Mouse (Mus musculus) thymus, adult 2 months (tissue): ENCODE results near the gene Zfp941. TPM values are rescaled to one million over a fixed set of nuclear protein-coding genes. Genes with fewer than 3 reads are reported as not detected.

Experiments used
- DNase-seq: peaks from one replicate; pipeline ENCODE4 v3.0.0; 2021
- H3K27ac ChIP-seq: fragments of 200-500 bp; 2 replicates; pipeline ENCODE4 v1.5.1; 2012; ENCODE audit warnings: low read length, control low read depth; ENCODE audit not compliant: control insufficient read depth, insufficient read depth
- H3K27me3 ChIP-seq: fragments of 200-500 bp; 2 replicates; pipeline ENCODE4 v1.6.1; 2012; ENCODE audit warnings: mild to moderate bottlenecking, low read length, moderate library complexity, mixed read lengths; ENCODE audit not compliant: control insufficient read depth, insufficient read depth
- H3K36me3 ChIP-seq: fragments of 200-500 bp; 2 replicates; pipeline ENCODE4 v1.6.1; 2012; ENCODE audit warnings: mild to moderate bottlenecking, low read length, moderate library complexity; ENCODE audit not compliant: control insufficient read depth, insufficient read depth
- H3K4me1 ChIP-seq: fragments of 200-500 bp; replicated peaks from 2 replicates; pipeline ENCODE4 v1.6.1; 2012; ENCODE audit warnings: low read length; ENCODE audit not compliant: control insufficient read depth, insufficient read depth
- H3K4me3 ChIP-seq: fragments of 200-500 bp; 2 replicates; pipeline ENCODE4 v1.5.1; 2012; ENCODE audit warnings: mild to moderate bottlenecking, low read length, control low read depth, moderate library complexity; ENCODE audit not compliant: control insufficient read depth, insufficient read depth
- CTCF ChIP-seq: fragments of 200-500 bp; IDR thresholded peaks from 2 replicates; pipeline ENCODE4 v1.5.1; 2012; ENCODE audit warnings: mild to moderate bottlenecking, control low read depth, low read length, moderate library complexity, borderline replicate concordance; ENCODE audit not compliant: control insufficient read depth, poor library complexity, insufficient read depth; ENCODE audit errors: extremely low read depth
- POLR2A ChIP-seq: fragments of 200-500 bp; IDR thresholded peaks from 2 replicates; pipeline ENCODE4 v1.6.1; 2012; ENCODE audit warnings: mild to moderate bottlenecking, low read length, control low read depth, moderate library complexity; ENCODE audit not compliant: control insufficient read depth, poor library complexity, insufficient read depth; ENCODE audit errors: extremely low read depth
- WGBS: fragments of 180-500 bp; shearing (Covaris S2); methylation state at CpG from one replicate; pipeline ENCODE4 v1.1.7; 2018; 5-methylcytosine and 5-hydroxymethylcytosine counted together
- polyA plus RNA-seq: library from polyadenylated mRNA; depleted of rRNA; stranded (reverse); fragments of >200 nt; gene quantifications from 2 replicates; pipeline ENCODE4 v1.2.3, GENCODE M21; 2012

Zfp941 gene
- polyA plus RNA-seq, 1 experiment: 0.22 TPM

GRCm38 (mm10) chr7:140831447-140831846 is 9.5 kb upstream of the Zfp941 start:
- 68% methylated on average over 6 of the region's 6 CpGs for WGBS
- TF ChIP-seq CTCF: no peak
- no peak for TF ChIP-seq POLR2A

GRCm38 (mm10) chr7:140828171-140828881 is 6.3 kb upstream of the Zfp941 start:
- TF ChIP-seq CTCF: no peak
- no peak for TF ChIP-seq POLR2A
- H3K4me1 ChIP-seq: no peaks in the 10 kb centered on the region
- 26% methylated on average over 8 of the region's 8 CpGs for WGBS
- no peaks in the 10 kb centered on the region for H3K27me3 ChIP-seq
- no peak overlapping the region for H3K4me3 ChIP-seq
- no peak for DNase-seq
- H3K27ac ChIP-seq: no peak overlapping the region
- H3K36me3 ChIP-seq: no peaks in the 10 kb centered on the region

More at GRCm38 (mm10) chr7:140831447-140831846, 9.5 kb upstream of the Zfp941 start:
- DNase-seq: no peak
- H3K4me1 ChIP-seq: no peaks in the 10 kb centered on the region
- H3K4me3 ChIP-seq: no peak overlapping the region
- H3K27me3 ChIP-seq: no peaks in the 10 kb centered on the region
- H3K27ac ChIP-seq: no peak overlapping the region
- H3K36me3 ChIP-seq: no peaks in the 10 kb centered on the region

GRCm38 (mm10) chr7:140822731-140823130 is 753 bp upstream of the Zfp941 start:
- Histone ChIP-seq H3K4me1 (no peaks in the 10 kb centered on the region; the same call in 1 of the 2 replicates), H3K27ac (no peak overlapping the region), H3K4me3 (no peak overlapping the region), H3K27me3 (no peaks in the 10 kb centered on the region; the same call in 1 of the 2 replicates), H3K36me3 (no peaks in the 10 kb centered on the region)
- 95% methylated on average over 4 of the region's 4 CpGs for WGBS
- DNase-seq: no peak
- TF ChIP-seq POLR2A: no peak
- no peak for TF ChIP-seq CTCF

- H3K36me3 ChIP-seq: no peaks in the 10 kb centered on the region
- no peak overlapping the region for H3K27ac ChIP-seq
- WGBS: 82% methylated on average over 5 of the region's 5 CpGs
- H3K4me1 ChIP-seq: no peaks in the 10 kb centered on the region; the same call in 1 of the 2 replicates
- no peaks in the 10 kb centered on the region; the same call in 1 of the 2 replicates for H3K27me3 ChIP-seq
- H3K4me3 ChIP-seq: no peak overlapping the region
- no peak for DNase-seq
- TF ChIP-seq POLR2A (no peak), CTCF (no peak)
These were observed 699 bp downstream of the Zfp941 start for GRCm38 (mm10) chr7:140821305-140821652.

GRCm38 (mm10) chr7:140820173-140820572 is 1.8 kb downstream of the Zfp941 start:
- TF ChIP-seq POLR2A (no peak), CTCF (no peak)
- H3K27ac ChIP-seq: no peak overlapping the region
- 88% methylated on average over 4 of the region's 4 CpGs for WGBS
- H3K27me3 ChIP-seq: no peaks in the 10 kb centered on the region; the same call in 1 of the 2 replicates
- no peaks in the 10 kb centered on the region for H3K36me3 ChIP-seq
- H3K4me1 ChIP-seq: no peaks in the 10 kb centered on the region; the same call in 1 of the 2 replicates
- no peak for DNase-seq
- no peak overlapping the region for H3K4me3 ChIP-seq

GRCm38 (mm10) chr7:140812850-140813249 is 9.1 kb downstream of the Zfp941 start:
- TF ChIP-seq POLR2A (no peak), CTCF (no peak)
- Histone ChIP-seq H3K4me1 (no peaks in the 10 kb centered on the region), H3K36me3 (no peaks in the 10 kb centered on the region), H3K4me3 (no peak overlapping the region), H3K27ac (no peak overlapping the region), H3K27me3 (no peaks in the 10 kb centered on the region)
- DNase-seq: no peak
- WGBS: 86% methylated on average over 12 of the region's 12 CpGs
